Mouse (Mus musculus) neural tube, embryonic 14.5 days (tissue): Measurements from ENCODE around the gene Nme7. TPM values are rescaled to one million over a fixed set of nuclear protein-coding genes. Genes with fewer than 3 reads are reported as not detected.

Experiments used
- ATAC-seq: fragments of 200-750 bp; cut with Nextera tagmentation; 2 replicates; pipeline ENCODE4 v1.8.0; 2017; ENCODE audit warnings: low read depth, mild to moderate bottlenecking, moderate TSS enrichment, moderate library complexity
- H3K27ac ChIP-seq: fragments of 300-500 bp; sonication (generic); 2 replicates; pipeline ENCODE4 v1.5.1; 2014; ENCODE audit warnings: low read depth, mild to moderate bottlenecking, control low read depth, low read length, moderate library complexity, mixed read lengths
- H3K27me3 ChIP-seq: fragments of 300-500 bp; sonication (generic); 2 replicates; pipeline ENCODE4 v1.6.1; 2014; ENCODE audit warnings: low read length; ENCODE audit not compliant: control insufficient read depth, insufficient read depth
- H3K36me3 ChIP-seq: fragments of 300-500 bp; sonication (generic); 2 replicates; pipeline ENCODE4 v1.6.1; 2014; ENCODE audit warnings: low read length, mixed read lengths; ENCODE audit not compliant: control insufficient read depth, insufficient read depth
- H3K4me1 ChIP-seq: fragments of 300-500 bp; sonication (generic); 2 replicates; pipeline ENCODE4 v1.6.1; 2014; ENCODE audit warnings: low read length; ENCODE audit not compliant: control insufficient read depth, insufficient read depth
- H3K4me2 ChIP-seq: fragments of 300-500 bp; sonication (generic); 2 replicates; pipeline ENCODE4 v1.6.1; 2014; ENCODE audit warnings: mild to moderate bottlenecking, low read depth, low read length, control low read depth
- H3K4me3 ChIP-seq: fragments of 300-500 bp; sonication (generic); 2 replicates; pipeline ENCODE4 v1.5.1; 2014; ENCODE audit warnings: low read depth, low read length, control low read depth, mixed read lengths
- H3K9ac ChIP-seq: fragments of 300-500 bp; sonication (generic); replicated peaks from 2 replicates; pipeline ENCODE4 v1.6.1; 2014; ENCODE audit warnings: low read depth, mild to moderate bottlenecking, control low read depth, low read length, mixed read lengths
- H3K9me3 ChIP-seq: fragments of 300-500 bp; sonication (generic); 2 replicates; pipeline ENCODE4 v1.6.1; 2016; ENCODE audit warnings: low read length; ENCODE audit not compliant: control insufficient read depth
- WGBS: fragments of 180-500 bp; shearing (Covaris S2); extraction: QIAGEN DNeasy Blood & Tissue Kit; methylation state at CpG from one replicate; pipeline ENCODE4 v1.1.7; 2014; 5-methylcytosine and 5-hydroxymethylcytosine counted together
- polyA plus RNA-seq: library from polyadenylated mRNA; unstranded; fragments of >200 nt; fragmentation: Nextera tagmentation; extraction: Ambion mirVana; gene quantifications from 2 replicates; pipeline ENCODE4 v1.2.1, GENCODE M21; 2014

Gene Nme7
- polyA plus RNA-seq = 25.6 and 25.8 TPM in 2 replicates

DNA sequence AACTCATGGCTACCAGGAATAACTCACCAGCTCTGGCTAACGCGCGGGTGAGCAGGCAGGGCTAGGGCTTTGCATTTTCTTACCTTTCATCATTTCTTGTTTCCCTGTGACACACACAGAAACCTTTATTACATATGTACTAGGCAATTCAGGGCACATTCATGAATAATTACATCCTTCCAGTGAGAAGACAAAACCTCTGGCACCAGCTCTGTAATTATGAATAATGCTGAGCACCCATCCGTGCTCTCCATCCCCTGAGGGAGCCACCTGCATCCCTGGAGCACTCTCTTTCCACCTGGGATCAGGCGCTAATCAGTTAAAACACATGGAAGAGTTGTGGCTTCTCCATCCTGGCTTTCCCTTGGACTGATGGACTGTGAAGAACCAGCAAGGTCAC, at the start of gene Nme7:
TSS of gene Nme7 (plus strand) at position 301 of the 400 bp plus-strand sequence.
- no peaks in the 10 kb centered on the region for H3K9me3 ChIP-seq
- ATAC-seq = no peak
- no peak within 1 kb of the TSS for H3K4me3 ChIP-seq
- H3K36me3 ChIP-seq = peaks cover 28% of the 10 kb centered on the region
- H3K4me2 ChIP-seq = no peak within 1 kb of the TSS
- H3K9ac ChIP-seq = no peak within 1 kb of the TSS
- peaks cover 12% of the 10 kb centered on the region for H3K4me1 ChIP-seq
- 92% methylated on average over 5 of the region's 5 CpGs for WGBS
- H3K27ac ChIP-seq = no peak within 1 kb of the TSS
- no peaks in the 10 kb centered on the region for H3K27me3 ChIP-seq

DNA sequence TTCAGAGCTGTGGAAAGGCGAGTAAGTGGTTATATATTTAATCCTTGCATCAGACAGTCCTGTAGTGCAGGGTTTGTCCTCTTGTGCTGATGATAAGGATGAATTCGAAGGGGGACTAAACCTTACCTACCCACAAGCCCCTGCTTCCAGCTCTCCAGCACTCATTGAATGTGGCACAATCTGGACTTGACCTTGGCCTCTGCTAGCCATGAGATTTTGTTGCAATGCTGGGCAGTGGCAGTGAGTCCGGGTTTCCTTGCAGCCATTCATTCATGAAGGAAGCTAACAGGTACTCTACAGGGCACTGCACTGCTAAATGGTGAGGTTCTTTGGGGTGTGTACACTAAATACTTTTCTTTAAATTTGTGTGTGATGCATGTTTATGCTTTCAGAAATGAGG, 49.1 kb upstream of the Nme7 start:
- Histone ChIP-seq H3K27me3 (no peaks in the 10 kb centered on the region), H3K27ac (no peak overlapping the region), H3K4me1 (0 out of 2 replicates have a peak, but pooled peaks cover 8% of the 10 kb centered on the region), H3K9me3 (no peaks in the 10 kb centered on the region), H3K9ac (no peak overlapping the region), H3K36me3 (no peaks in the 10 kb centered on the region), H3K4me2 (no peak overlapping the region), H3K4me3 (no peak overlapping the region)
- ATAC-seq = no peak
- WGBS = 85% methylated on average over 3 of the region's 3 CpGs

GRCm38 (mm10) chr1:164260171-164261028, 43.5 kb upstream of the Nme7 start:
- H3K36me3 ChIP-seq = peaks cover 8% of the 10 kb centered on the region; the same call in 1 of the 2 replicates
- no peaks in the 10 kb centered on the region for H3K27me3 ChIP-seq
- no peaks in the 10 kb centered on the region for H3K4me1 ChIP-seq
- H3K4me2 ChIP-seq = no peak overlapping the region
- 89% methylated on average over 16 of the region's 16 CpGs for WGBS
- H3K27ac ChIP-seq = no peak overlapping the region
- no peak for ATAC-seq
- no peaks in the 10 kb centered on the region for H3K9me3 ChIP-seq
- no peak overlapping the region for H3K9ac ChIP-seq
- H3K4me3 ChIP-seq = no peak overlapping the region

DNA sequence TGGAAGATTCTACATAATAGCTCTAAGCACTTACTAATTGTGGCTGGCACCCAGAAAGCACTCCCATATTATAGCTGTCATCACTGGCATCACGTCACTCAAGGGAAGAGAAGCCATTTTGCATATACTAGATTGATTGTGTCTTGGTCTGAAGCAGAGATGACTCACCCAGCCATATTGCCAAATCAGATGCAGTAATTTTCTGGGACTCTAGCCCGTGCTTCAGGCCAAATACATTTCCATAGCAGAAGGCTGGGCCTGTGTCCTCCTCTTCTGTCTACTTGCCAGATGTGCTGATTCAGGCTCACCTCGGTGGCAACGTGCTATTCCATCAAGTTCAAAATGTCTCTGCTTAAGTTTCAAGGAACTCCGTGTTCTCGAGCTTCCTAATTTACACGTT, 42.4 kb upstream of the Nme7 start:
- Histone ChIP-seq H3K4me2 (no peak overlapping the region), H3K9ac (no peak overlapping the region), H3K27me3 (no peaks in the 10 kb centered on the region), H3K27ac (no peak overlapping the region), H3K4me3 (no peak overlapping the region), H3K4me1 (no peaks in the 10 kb centered on the region), H3K36me3 (peaks cover 8% of the 10 kb centered on the region; the same call in 1 of the 2 replicates), H3K9me3 (no peaks in the 10 kb centered on the region)
- WGBS = 91% methylated on average over 7 of the region's 7 CpGs
- ATAC-seq = no peak

DNA sequence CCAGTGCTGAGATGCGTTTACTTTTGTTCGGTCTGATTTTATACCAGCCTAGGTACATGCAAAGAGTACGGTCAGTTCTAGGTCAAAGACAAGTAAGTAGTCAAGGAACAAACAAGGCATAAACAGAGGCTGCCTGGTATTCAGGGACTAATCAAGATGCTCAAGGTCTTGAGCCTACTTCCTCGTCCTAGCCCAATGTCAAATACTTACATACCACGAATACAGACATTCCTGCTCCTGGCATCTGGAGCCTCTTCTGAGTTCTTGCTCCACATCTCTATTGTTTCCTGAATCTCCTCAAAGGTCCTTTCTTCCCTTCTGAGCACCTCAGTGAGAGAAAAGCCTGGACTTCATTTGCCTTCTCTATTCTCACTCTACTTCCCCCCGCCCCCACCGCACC, 33.0 kb upstream of the Nme7 start:
- Histone ChIP-seq H3K36me3 (no peaks in the 10 kb centered on the region), H3K27me3 (no peaks in the 10 kb centered on the region), H3K27ac (no peak overlapping the region), H3K4me3 (no peak overlapping the region), H3K4me1 (no peaks in the 10 kb centered on the region), H3K9me3 (no peaks in the 10 kb centered on the region), H3K4me2 (no peak overlapping the region), H3K9ac (no peak overlapping the region)
- 88% methylated on average over 7 of the region's 7 CpGs for WGBS
- no peak for ATAC-seq

- Histone ChIP-seq H3K4me1 (no peaks in the 10 kb centered on the region), H3K36me3 (no peaks in the 10 kb centered on the region), H3K9me3 (no peaks in the 10 kb centered on the region), H3K9ac (no peak overlapping the region), H3K27ac (no peak overlapping the region), H3K4me3 (no peak overlapping the region), H3K27me3 (no peaks in the 10 kb centered on the region), H3K4me2 (no peak overlapping the region)
- ATAC-seq = no peak
- WGBS = 74% methylated on average over 6 of the region's 6 CpGs
Observed at GRCm38 (mm10) chr1:164273659-164274058, 30.3 kb upstream of the Nme7 start.

DNA sequence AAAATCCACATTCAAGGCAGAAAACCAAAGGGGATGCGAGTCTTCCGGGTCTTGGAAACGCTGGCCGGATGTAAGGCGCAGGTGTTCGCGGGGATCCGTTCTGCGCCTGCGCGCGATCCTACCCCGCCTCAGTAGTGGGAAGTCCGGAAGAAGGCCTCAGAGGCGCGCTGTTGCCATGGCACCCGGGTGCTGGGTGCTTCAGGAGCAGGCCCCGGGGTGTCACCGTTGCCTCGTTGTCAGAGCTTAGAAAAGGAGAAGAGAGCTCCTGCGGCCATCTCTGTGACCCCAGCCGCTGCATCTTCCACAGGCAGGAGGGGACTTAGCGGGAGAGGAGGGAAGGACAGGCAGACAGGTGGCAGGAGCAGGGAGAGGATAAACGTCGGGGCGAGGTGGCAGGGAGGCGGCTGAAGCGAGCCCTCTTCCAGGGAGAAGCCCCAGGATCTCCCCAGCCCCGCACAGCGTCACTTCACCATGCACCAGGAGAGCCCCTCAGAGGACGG, 28.4 kb upstream of the Nme7 start, which contains the start of gene Ccdc181:
TSS of gene Ccdc181 (plus strand) at position 131 of the 500 bp plus-strand sequence.
- Histone ChIP-seq H3K9ac (peak within 1 kb of the TSS; percentile 59), H3K27me3 (no peaks in the 10 kb centered on the region), H3K9me3 (no peaks in the 10 kb centered on the region), H3K4me2 (peak within 1 kb of the TSS; percentile 65), H3K4me3 (peak within 1 kb of the TSS; percentile 61), H3K27ac (peak within 1 kb of the TSS; percentile 55), H3K4me1 (no peaks in the 10 kb centered on the region), H3K36me3 (no peaks in the 10 kb centered on the region)
- peak; percentile 100 for ATAC-seq
- under 1% methylated on average over 31 of the region's 31 CpGs for WGBS

- no peak for ATAC-seq
- Histone ChIP-seq H3K36me3 (no peaks in the 10 kb centered on the region), H3K4me3 (no peak overlapping the region), H3K9me3 (no peaks in the 10 kb centered on the region), H3K4me1 (no peaks in the 10 kb centered on the region), H3K4me2 (no peak overlapping the region), H3K9ac (no peak overlapping the region), H3K27me3 (no peaks in the 10 kb centered on the region), H3K27ac (no peak overlapping the region)
- 91% methylated on average over 3 of the region's 3 CpGs for WGBS
Observed at GRCm38 (mm10) chr1:164276552-164276951, 27.4 kb upstream of the Nme7 start.

- Histone ChIP-seq H3K4me1 (no peaks in the 10 kb centered on the region), H3K36me3 (peaks cover 4% of the 10 kb centered on the region; the same call in 1 of the 2 replicates), H3K27ac (no peak overlapping the region), H3K9me3 (no peaks in the 10 kb centered on the region), H3K4me2 (no peak overlapping the region), H3K9ac (no peak overlapping the region), H3K27me3 (no peaks in the 10 kb centered on the region), H3K4me3 (no peak overlapping the region)
- 72% methylated on average over 4 of the region's 4 CpGs for WGBS
- no peak for ATAC-seq
Observed at GRCm38 (mm10) chr1:164279332-164279731, 24.6 kb upstream of the Nme7 start.
